In genomic region chr9:40311813-40312212, GRCm38 (mm10) we compare ENCODE assay signal across 20 mouse cellular contexts.
"Had no signal": no experiment of that assay in that cellular context is flagged by ENCODE, and none has a peak within 500 bp of the region (broad histone marks: within the 10 kb centered on the region; RNA-seq: fewer than 3 reads in every experiment).

No protein-coding gene starts in this region.

- H3K9ac ChIP-seq: kidney, embryonic 15.5 days; liver, embryonic 14.5 days; liver, postnatal 0 days; lung, embryonic 14.5 days; neural tube, embryonic 12.5 days; neural tube, embryonic 15.5 days had no signal

- H3K27ac ChIP-seq: kidney, embryonic 15.5 days; left cerebral cortex, adult 2 months; liver, embryonic 14.5 days; macrophage; neural tube, embryonic 12.5 days; neural tube, embryonic 15.5 days had no signal

- H3K9me3 ChIP-seq: kidney, embryonic 15.5 days; neural tube, embryonic 12.5 days; neural tube, embryonic 15.5 days had no signal

- H3K4me2 ChIP-seq: kidney, embryonic 15.5 days; liver, embryonic 11.5 days; lung, embryonic 14.5 days; neural tube, embryonic 12.5 days; neural tube, embryonic 15.5 days had no signal

- DNase-seq: kidney, adult 11 months; kidney, adult 8-10 months; kidney, postnatal 10 days; kidney, postnatal 36 days; layer of hippocampus, postnatal 36 days; liver, postnatal 0 days; lung, embryonic 14.5 days; right cerebral cortex, adult 18-20 months; right cerebral cortex, postnatal 14 days; right cerebral cortex, postnatal 4 days; thymus, adult 18-20 months; thymus, postnatal 36 days had no signal

- ATAC-seq: liver, postnatal 0 days; lung, postnatal 0 days had no signal

- H3K27me3 ChIP-seq: kidney, embryonic 15.5 days; neural tube, embryonic 12.5 days; neural tube, embryonic 15.5 days had no signal

- H3K4me3 ChIP-seq: kidney, embryonic 15.5 days; left cerebral cortex, adult 2 months; neural tube, embryonic 12.5 days; neural tube, embryonic 15.5 days had no signal

- H3K4me1 ChIP-seq: kidney, embryonic 15.5 days; neural tube, embryonic 12.5 days; neural tube, embryonic 15.5 days had no signal
